Mouse (Mus musculus): ENCODE measurements at regions not wholly inside any gene's neighbourhood (a gene's known extent, or its start where the extent isn't known, plus 50 kb on each side); places are given as distances from the start of the nearest gene placed in this dataset.
"Not testable (repeated sequence)": the region's sequence is repeated elsewhere in the genome, so short reads cannot be mapped to it uniquely, and the experiment has no call there.

GRCm38 (mm10) chr12:8398852-8399251 lies 85.6 kb downstream of the Hs1bp3 start:
- peak in 1 of 2 experiments; percentile 34 for DNase-seq (ENCODE audit: low spot score in 2 of 2)
- H3K4me3 ChIP-seq = no peak overlapping the region
- H3K27ac ChIP-seq = peak overlapping the region; percentile 55; the same call in 1 of the 2 replicates
- peak; percentile 64 for TF ChIP-seq CTCF (conservative IDR thresholded peaks at IDR 0.05)

GRCm38 (mm10) chr12:8396408-8396807 lies 83.2 kb downstream of the Hs1bp3 start:
- not testable (repeated sequence) for H3K27ac ChIP-seq; H3K4me3 ChIP-seq; DNase-seq (ENCODE audit: low spot score in 2 of 2)

GRCm38 (mm10) chr12:8394894-8395297 lies 81.7 kb downstream of the Hs1bp3 start:
- Histone ChIP-seq H3K4me3 (no peak overlapping the region), H3K27ac (peak overlapping the region; percentile 52; the same call in 1 of the 2 replicates)
- no peak for TF ChIP-seq CTCF (conservative IDR thresholded peaks at IDR 0.05)
- no peak for DNase-seq (ENCODE audit: low spot score in 2 of 2)

GRCm38 (mm10) chr12:8393976-8394375 lies 80.7 kb downstream of the Hs1bp3 start:
- DNase-seq (ENCODE audit: low spot score in 2 of 2) = no peak
- TF ChIP-seq CTCF (conservative IDR thresholded peaks at IDR 0.05) = no peak
- H3K27ac ChIP-seq = no peak overlapping the region
- H3K4me3 ChIP-seq = no peak overlapping the region

Data from layer of hippocampus, adult 2 months (tissue).